Mouse (Mus musculus): Measurements from ENCODE around the gene Nop14.

DNA sequence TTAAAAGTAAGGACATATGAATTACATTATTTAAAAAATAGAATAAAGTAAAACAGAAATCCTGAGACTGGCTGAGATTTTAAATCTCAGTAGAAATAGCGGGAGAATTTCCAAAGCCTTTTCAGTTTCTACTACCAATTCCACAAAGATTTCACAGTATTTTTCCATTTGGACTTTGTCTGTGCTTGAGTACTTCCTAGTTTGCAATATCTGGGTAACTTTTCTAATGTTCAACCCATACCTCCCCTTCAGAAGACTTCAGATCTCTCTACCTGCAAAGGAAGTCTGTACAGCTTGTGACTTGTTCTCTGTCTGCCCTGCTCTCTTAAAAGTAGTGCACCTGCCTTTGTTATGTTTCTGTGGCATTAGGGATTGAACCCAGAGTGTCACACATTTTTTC, 48.5 kb upstream of the Nop14 start:
- TF ChIP-seq POLR2A (IDR thresholded peaks at IDR 0.05; ENCODE audit: low read depth, low read length) (no peak), CTCF (IDR thresholded peaks at IDR 0.05; ENCODE audit: borderline replicate concordance, insufficient read depth, low read length) (no peak)

Measured in embryonic fibroblast, embryonic 13.5 days (primary cell).